Mouse (Mus musculus): ENCODE results near the gene Abl1.
"Not testable (repeated sequence)": the region's sequence is repeated elsewhere in the genome, so short reads cannot be mapped to it uniquely, and the experiment has no call there.

Abl1 gene

DNA sequence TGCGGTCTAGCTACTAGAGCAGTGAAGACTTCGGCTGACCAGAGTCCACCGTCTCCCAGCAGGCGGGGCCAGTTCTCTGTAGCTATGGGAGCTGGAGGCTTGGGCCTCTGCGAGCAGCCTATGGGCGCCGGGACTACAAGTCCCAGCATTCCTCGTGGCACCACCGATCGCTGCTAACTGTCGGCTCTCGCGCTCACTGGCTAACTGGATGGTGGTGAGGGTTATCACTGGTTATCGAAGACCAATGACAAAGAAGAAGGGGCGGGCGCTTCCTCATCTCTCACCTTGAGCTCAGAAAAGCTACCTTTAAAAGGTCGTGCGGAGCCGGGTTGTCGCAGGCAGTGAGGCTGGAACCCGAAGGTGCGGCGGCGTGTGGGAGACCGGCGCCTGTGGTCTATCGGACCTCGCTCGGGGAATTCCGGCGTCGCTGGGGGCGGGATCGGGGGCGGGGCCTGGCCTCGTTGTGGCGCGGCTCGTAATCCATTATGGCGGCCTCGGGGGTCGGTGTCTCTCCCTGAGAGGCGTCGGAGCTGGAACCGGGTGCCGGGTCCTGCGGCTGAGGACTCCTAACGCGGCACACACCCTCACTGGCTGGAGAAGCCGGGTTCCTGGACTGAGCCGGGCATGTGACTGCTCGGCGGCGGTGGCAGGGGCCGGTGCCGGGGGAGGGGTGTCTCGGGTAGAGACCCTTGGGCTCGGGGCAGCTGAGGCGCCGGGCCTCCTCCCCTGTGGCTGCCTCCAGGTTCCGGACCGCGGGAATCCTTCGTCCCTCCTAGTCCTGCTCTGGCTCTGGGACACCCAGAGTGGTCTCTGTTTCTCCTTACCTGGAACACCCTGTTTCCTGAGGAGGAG lies at the start of gene Abl1:
Gene Abl1, plus strand, starts transcription at position 303 of the 852 bp plus-strand sequence.
- peak; percentile 98 for DNase-seq (ENCODE audit: low spot score)

DNA sequence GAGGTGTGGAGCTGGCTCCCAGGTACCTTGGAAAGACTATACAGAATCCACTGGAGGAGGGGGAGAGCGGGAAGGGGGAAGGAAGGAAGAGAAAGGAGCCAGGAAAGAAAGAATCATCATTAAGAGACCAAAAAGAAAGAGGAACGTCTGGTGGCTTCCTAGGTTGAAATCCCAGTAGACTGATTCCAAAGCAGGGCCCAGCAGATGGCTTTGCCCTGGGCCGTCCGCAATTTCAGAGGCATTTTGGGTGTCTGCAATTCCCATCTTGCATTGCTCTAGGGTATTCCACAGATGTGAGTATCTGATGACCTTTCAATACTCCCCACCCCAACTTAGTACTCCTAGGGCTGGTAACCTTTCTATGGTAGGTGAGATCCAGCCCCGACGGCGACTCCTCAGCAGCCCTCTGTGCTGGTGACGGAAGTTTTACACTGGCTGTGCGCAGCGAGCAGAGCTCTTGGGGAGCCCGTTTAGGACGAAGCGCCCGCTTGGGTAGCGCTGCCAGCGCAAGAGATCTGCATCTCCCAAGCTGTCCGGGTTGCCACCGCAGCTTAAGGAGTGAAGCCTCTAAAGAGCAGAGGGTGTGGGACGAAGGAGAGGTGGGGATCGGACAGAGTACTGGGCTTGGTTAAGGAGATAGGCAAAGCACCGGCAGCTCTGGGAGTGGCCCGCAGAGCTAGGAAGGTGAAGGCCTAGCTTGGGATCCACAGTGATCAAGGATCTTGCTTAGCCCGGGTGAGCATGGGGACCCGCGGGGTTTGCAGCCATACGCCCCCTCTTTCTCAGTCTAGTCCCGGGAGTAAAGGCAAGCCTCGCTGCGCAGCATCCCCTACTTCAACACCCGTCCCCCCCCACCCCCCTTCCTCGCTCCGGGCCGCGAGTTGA lies 49.4 kb upstream of the Abl1 start:
- DNase-seq (ENCODE audit: low spot score) = no peak

DNA sequence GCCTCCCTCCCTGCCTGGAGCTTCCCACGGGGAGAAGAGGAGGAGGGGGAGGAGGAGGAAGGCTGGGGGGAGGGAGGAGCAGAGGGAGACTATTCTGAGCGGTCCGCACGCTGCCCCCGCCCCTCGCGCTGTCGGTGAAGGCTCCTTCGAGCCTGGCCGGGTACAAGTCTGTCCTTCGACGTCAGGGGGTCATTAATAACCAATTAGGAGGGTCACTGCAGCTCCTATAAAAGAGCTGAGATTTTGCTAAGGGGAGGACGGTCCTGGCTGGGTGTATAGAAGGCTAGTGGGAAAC lies 48.8 kb upstream of the Abl1 start:
- no peak for DNase-seq (ENCODE audit: low spot score)

- DNase-seq (ENCODE audit: low spot score) = no peak
These were observed 48.1 kb upstream of the Abl1 start, which contains the start of gene Prdm12 for GRCm38 (mm10) chr2:31639901-31640608. Prdm12 (plus strand) TSS chr2:31640037.

DNA sequence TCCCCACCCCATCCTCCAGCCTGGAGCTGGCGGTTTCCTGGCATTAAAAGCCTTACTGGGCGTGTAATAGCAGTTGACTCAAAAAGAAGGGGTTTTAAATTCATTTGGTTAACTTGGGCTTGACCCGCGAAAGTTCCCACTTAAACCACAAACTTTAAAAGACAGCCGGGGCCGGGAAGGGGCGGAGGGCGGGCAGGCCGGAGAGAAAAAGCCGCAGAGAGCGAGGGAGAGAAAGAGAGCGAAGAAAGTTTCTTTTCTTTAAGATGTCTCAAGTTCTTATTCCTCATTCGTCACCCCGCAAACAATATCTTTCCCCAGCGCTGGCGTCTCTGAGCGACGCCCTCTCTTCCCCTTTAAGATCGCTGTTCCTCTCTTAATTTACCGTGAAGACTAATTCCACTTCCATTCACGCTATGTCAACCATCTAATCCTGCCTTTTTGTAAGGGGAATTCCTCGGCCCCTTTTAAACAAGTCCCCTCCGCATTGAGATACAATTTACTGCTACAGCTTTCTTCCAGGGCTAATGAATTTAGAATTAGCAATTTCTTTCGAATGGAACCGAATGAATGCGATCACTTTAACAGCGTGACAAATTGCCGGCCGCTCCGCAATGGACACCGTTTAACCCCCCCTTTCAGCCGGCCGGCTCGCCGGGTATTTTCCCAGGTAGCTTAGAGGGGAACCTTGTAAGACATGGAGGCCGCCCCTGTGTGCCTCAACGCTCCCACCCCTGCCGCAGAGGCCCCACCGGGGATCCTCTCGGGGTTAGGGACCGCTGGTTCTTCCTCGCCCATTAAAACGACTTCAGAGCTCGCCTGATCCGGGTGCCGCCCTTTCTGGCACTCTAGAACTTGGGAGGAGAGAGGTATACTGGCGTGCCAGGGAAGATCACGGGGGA lies 47.3 kb upstream of the Abl1 start:
- DNase-seq (ENCODE audit: low spot score) = no peak

DNA sequence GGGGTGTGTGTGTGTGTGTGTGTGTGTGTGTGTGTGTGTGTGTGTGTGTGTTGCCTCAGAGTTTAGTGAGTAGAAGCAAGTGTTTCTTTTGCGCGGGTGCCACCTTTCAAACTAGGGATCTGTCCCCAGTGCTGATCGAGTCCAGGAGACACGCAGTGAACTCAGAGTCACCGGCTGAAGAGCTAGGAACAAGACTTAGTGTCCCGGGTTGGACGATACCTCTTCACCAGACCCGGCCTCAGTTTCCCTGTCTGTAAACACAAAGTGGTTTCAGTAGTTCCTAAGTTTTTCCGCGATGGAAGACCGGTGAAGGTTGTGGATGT lies 46.7 kb upstream of the Abl1 start:
- no peak for DNase-seq (ENCODE audit: low spot score)

DNA sequence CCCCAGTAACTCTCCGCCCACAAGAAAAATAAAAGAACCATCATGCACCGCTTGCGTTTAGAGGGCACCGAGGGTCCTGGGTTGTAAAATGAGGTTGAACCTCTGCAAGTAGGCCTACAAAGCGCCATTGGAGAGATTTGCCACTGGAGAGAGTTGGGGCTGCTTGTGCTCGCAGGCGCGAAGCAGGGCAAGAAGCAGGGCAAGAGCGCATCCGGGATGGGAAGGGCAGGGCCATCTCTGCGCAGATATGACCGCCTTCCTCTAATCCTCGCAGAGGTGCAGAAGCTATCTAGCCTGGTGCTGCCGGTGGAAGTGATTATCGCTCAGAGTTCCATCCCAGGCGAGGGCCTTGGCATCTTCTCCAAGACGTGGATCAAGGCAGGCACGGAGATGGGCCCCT lies 46.2 kb upstream of the Abl1 start:
- DNase-seq (ENCODE audit: low spot score) = no peak

DNA sequence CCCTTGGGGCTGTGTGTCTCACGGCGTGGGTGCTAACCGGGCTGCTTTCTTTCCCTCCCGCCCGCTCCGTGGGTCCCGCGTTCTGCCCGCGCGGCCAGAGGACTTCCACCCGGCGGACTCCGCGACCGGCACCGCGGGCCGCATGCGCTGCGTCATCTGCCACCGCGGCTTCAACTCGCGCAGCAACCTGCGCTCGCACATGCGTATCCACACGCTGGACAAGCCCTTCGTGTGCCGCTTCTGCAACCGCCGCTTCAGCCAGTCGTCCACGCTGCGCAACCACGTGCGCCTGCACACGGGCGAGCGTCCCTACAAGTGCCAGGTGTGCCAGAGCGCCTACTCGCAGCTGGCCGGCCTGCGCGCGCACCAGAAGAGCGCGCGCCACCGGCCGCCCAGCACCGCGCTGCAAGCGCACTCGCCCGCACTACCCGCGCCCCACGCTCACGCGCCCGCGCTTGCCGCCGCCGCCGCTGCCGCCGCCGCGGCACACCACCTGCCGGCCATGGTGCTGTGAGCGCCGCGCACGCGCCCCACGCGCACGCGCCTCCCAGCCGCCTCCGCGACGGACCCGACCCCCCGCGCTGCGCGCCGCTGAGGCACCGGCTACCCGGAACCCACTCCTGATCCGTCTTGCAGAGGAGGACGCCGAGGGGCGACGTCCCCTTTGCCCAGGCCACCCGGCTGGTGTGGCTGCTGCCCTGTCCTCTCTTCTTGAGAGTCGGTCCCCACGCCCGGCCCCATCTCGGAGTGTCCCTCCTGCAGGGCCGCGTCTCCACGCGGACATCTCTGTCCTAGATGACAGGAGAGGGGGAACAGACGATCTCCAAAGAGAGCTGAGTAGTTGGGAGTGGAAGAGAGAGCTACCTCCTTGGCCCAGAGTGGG lies 34.0 kb upstream of the Abl1 start:
- no peak for DNase-seq (ENCODE audit: low spot score)

- DNase-seq (ENCODE audit: low spot score) = no peak
These were observed 33.2 kb upstream of the Abl1 start for GRCm38 (mm10) chr2:31654854-31655559.

- DNase-seq (ENCODE audit: low spot score) = no peak
These were observed 31.8 kb upstream of the Abl1 start for GRCm38 (mm10) chr2:31656374-31656773.

- DNase-seq (ENCODE audit: low spot score) = no peak
These were observed 25.0 kb upstream of the Abl1 start for GRCm38 (mm10) chr2:31662939-31663803.

DNA sequence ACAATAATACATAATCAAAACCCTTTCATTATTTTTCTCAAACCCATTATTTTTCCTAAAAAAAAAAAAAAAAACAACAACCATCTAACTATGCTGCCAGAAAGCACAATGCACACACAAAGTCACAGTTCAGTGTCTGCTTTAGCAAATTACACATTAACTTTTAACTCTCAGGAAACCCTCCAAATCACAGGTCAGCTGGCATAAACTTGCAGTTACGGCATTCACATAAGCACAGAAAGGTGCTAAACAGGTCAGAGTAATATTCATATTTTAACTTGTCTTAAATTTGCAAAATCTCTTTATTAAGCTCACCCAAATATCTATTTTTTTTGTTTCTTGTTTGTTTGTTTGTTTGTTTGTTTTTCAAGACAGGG lies 24.4 kb upstream of the Abl1 start:
- DNase-seq (ENCODE audit: low spot score) = no peak

GRCm38 (mm10) chr2:31667332-31667731 lies 20.8 kb upstream of the Abl1 start:
- DNase-seq (ENCODE audit: low spot score) = no peak

- DNase-seq (ENCODE audit: low spot score) = peak; percentile 92
These were observed 17.6 kb upstream of the Abl1 start, which contains the start of gene Exosc2 for GRCm38 (mm10) chr2:31670551-31671035. Exosc2 (plus strand) TSS chr2:31670715.

DNA sequence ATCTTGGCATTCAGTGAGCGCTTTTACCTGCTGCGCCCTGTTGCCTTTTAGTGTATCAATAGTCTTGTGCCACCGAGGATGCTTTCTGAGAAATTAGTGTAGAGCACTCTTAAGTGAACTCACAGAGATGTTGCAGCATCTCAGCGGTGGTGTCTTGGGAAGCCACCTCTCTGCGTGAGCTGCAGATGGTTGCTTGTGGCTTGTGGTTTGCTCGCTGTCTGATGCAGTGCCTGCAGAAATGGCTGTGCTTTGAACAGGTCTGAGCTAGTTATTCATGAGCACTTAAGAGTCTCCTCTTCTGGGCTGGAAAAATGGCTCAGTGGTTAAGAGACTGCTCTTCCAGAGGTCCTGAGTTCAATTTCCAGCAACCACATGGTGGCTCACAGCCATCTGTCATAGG lies 9.5 kb upstream of the Abl1 start:
- no peak for DNase-seq (ENCODE audit: low spot score)

DNA sequence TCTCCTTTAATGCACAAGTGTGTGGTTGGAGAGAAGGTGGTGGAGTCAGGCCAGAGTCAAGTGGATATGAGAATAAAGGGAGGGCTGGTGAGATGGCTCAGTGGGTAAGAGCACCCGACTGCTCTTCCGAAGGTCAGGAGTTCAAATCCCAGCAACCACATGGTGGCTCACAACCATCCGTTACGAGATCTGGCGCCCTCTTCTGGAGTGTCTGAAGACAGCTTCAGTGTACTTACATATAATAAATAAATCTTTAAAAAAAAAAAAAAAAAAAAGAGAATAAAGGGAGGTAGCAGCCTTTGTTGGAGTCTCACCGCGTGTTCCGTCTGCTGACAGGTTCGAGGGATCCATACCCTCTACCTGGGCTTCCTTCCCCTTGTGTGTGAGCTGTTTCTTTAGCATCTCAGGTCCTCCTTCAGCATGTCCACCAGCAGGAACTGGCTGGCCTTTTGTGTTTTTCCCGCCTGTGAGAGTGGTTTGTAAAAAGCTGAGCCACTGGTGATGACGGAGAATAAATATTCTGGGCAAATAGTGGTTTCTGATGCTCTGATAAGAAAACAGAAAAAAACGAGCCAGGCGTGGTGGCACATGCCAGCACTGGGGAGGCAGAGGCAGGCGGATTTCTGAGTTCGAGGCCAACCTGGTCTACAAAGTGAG lies 7.0 kb upstream of the Abl1 start:
- not testable (repeated sequence) for DNase-seq (ENCODE audit: low spot score)

DNA sequence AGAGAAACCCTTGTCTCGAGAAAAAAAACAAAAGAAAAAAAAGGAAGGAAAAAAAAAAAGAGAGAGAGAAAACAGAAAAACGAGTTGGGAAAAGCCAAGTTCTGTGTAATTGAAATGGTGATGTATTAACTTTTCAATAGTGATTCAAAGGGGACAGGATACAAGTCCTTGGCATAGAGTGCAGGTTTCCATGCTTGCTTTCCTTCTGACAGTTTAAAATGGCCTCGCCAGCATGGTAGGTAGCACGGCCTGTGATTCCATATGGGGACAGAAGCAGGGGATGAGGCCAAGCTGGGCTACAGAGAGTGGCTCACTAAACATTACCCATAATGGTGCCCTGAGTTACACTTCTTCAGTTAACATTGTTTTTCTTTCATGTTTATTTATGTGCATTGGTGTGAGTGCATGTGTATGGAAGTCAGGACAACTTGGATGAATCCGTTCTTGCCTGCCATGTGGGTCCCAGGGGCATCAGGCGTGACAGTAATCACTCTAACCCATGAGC lies 6.4 kb upstream of the Abl1 start:
- no peak for DNase-seq (ENCODE audit: low spot score)

DNA sequence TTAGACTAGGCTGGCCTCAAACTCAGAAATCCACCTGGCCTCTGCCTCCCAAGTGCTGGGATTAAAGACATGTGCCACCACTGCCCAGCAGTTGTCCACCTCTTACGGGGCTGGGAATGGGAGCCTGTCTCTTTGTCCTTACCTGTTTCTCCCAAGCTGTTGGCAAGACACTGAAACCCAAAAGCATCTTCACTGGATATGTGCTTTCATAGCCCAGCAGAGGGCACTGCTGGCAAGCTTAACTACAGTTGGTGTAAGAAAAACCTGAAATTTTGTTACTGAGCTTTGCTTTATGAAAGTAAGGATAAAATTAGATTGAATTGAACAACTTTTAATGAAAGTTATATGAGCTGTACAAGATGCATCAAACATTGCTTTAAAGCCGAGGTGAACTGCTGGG lies 4.5 kb upstream of the Abl1 start:
- DNase-seq (ENCODE audit: low spot score) = peak; percentile 30

Data from yolk sac, embryonic 10.5 days (tissue).